Mouse (Mus musculus): ENCODE measurements around the gene Ncor2. TPM values are rescaled to one million over a fixed set of nuclear protein-coding genes. Genes with fewer than 3 reads are reported as not detected.

Ncor2 gene
- total RNA-seq, 2 experiments from 2014 or later: 229 to 297 TPM

- peak in 1 of 2 experiments; percentile 7 for DNase-seq (ENCODE audit: extremely low spot score in 1 of 2, low spot score in 1 of 2)
Observed at GRCm38 (mm10) chr5:125002969-125003872, 175.8 kb downstream of the Ncor2 start, which contains the start of gene Rflna. TSS of gene Rflna (plus strand) at chr5:125003221.

- no peak for DNase-seq (ENCODE audit: extremely low spot score in 1 of 2, low spot score in 1 of 2)
Observed at GRCm38 (mm10) chr5:125000756-125001250, 178.2 kb downstream of the Ncor2 start.

- no peak for DNase-seq (ENCODE audit: extremely low spot score in 1 of 2, low spot score in 1 of 2)
Observed at GRCm38 (mm10) chr5:124997913-124998312, 181.1 kb downstream of the Ncor2 start.

- DNase-seq (ENCODE audit: extremely low spot score in 1 of 2, low spot score in 1 of 2): peak in 1 of 2 experiments; percentile 55
Observed at GRCm38 (mm10) chr5:124996816-124997215, 182.2 kb downstream of the Ncor2 start.

- no peak for DNase-seq (ENCODE audit: extremely low spot score in 1 of 2, low spot score in 1 of 2)
Observed at GRCm38 (mm10) chr5:124992891-124993290, 186.1 kb downstream of the Ncor2 start.

GRCm38 (mm10) chr5:124992323-124992722, 186.7 kb downstream of the Ncor2 start:
- no peak for DNase-seq (ENCODE audit: extremely low spot score in 1 of 2, low spot score in 1 of 2)

- no peak for DNase-seq (ENCODE audit: extremely low spot score in 1 of 2, low spot score in 1 of 2)
Observed at GRCm38 (mm10) chr5:124989724-124990123, 189.3 kb downstream of the Ncor2 start.

- DNase-seq (ENCODE audit: extremely low spot score in 1 of 2, low spot score in 1 of 2): no peak
Observed at GRCm38 (mm10) chr5:124986656-124987055, 192.4 kb downstream of the Ncor2 start.

- DNase-seq (ENCODE audit: extremely low spot score in 1 of 2, low spot score in 1 of 2): no peak
Observed at GRCm38 (mm10) chr5:124986222-124986621, 192.8 kb downstream of the Ncor2 start.

GRCm38 (mm10) chr5:124969790-124970189, 209.2 kb downstream of the Ncor2 start:
- DNase-seq (ENCODE audit: extremely low spot score in 1 of 2, low spot score in 1 of 2): no peak

Other genes starting within 250 kb of the Ncor2 start
- gene Rflna, start 176.0 kb downstream of the Ncor2 start, total RNA-seq (2021): under 1 TPM; 0.37 to 0.80 TPM
- 10 to 100 TPM; 34.5 to 41.6 TPM for gene Scarb1, start 161.9 kb upstream of the Ncor2 start, total RNA-seq (2021)
- gene Gm10382, start 210.1 kb upstream of the Ncor2 start, total RNA-seq (2021): under 1 TPM in 1 of 2 experiments, not detected in 1; 0.37 TPM
- gene Ubc, start 211.0 kb upstream of the Ncor2 start, total RNA-seq (2021): 100 to 1,000 TPM; 775 to 848 TPM

Data from layer of hippocampus, postnatal 25 days (tissue).